Mouse (Mus musculus) bone marrow, adult 2 months (tissue): ENCODE measurements around the gene Ttc7b.

ENCODE experiments used
- CTCF ChIP-seq: fragments of 200-500 bp; IDR thresholded peaks from 2 replicates; pipeline ENCODE4 v1.5.1; 2011; ENCODE audit warnings: low read length, control low read depth; ENCODE audit not compliant: control insufficient read depth, insufficient read depth
- POLR2A ChIP-seq: fragments of 200-500 bp; IDR thresholded peaks from 2 replicates; pipeline ENCODE4 v1.6.1; 2011; ENCODE audit warnings: low read depth, mild to moderate bottlenecking, control low read depth, low read length, borderline replicate concordance; ENCODE audit not compliant: control insufficient read depth

DNA sequence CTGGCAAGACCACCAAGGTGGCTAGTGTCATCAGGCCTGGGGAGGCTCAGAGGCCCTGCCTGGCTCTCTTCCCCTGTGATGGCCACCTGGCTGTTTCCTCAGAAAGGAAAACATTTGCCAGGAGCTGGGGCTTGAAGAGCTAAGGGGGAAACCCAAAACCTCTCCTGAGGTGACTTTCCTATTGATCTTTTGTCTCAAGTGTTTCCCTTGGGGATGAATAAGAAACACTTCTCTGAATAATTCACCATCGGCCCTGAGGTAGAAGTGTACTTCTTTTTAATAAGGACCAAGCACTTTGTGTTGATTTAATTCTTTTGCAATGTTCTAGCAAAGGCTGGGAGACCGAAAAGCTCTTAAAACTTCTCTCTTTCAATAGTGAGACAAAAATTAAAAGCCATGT lies 197.0 kb downstream of the Ttc7b start:
- TF ChIP-seq POLR2A (no peak), CTCF (no peak)
